Mouse (Mus musculus) layer of hippocampus, adult 18-20 months (tissue): Measurements from ENCODE around the gene Crlf1. TPM values are rescaled to one million over a fixed set of nuclear protein-coding genes. Genes with fewer than 3 reads are reported as not detected.
A peak's percentile ranks its signal among the peaks of the same experiment; 100 is the strongest.

Experiments
- DNase-seq, 2 experiments: peaks; one replicate each; pipeline ENCODE4 v3.0.0; 2022; ENCODE audit warnings: low spot score in 2 of 2
- total RNA-seq, 2 experiments: library from RNA; stranded (reverse); gene quantifications; 2 replicates each; pipeline ENCODE4 v1.2.3; 2021

Crlf1 gene
- total RNA-seq, 2 experiments from 2014 or later, result 33.1 to 38.2 TPM

GRCm38 (mm10) chr8:70517940-70518643 lies 25.1 kb downstream of the Crlf1 start:
- no peak for DNase-seq

GRCm38 (mm10) chr8:70519043-70519442 lies 26.1 kb downstream of the Crlf1 start:
- DNase-seq, result no peak

- DNase-seq, result no peak
Measured at GRCm38 (mm10) chr8:70519606-70520005, 26.6 kb downstream of the Crlf1 start.

GRCm38 (mm10) chr8:70522592-70523403 lies 29.8 kb downstream of the Crlf1 start:
- DNase-seq, result peak; percentile 94 to 97

GRCm38 (mm10) chr8:70527111-70527511 lies 34.2 kb downstream of the Crlf1 start:
- no peak for DNase-seq

GRCm38 (mm10) chr8:70527512-70528181 lies 34.7 kb downstream of the Crlf1 start, which contains the start of the genes Fkbp8 and Kxd1:
Gene Fkbp8 (plus strand): TSS chr8:70527724.
Gene Kxd1 (minus strand): TSS chr8:70527956.
- DNase-seq, result peak; percentile 97 to 100

- DNase-seq, result no peak
Measured at GRCm38 (mm10) chr8:70528182-70528797, 35.3 kb downstream of the Crlf1 start.

GRCm38 (mm10) chr8:70529299-70529698 lies 36.3 kb downstream of the Crlf1 start:
- no peak for DNase-seq

GRCm38 (mm10) chr8:70529741-70530161 lies 36.8 kb downstream of the Crlf1 start:
- no peak for DNase-seq

- DNase-seq, result no peak
Measured at GRCm38 (mm10) chr8:70530314-70530713, 37.4 kb downstream of the Crlf1 start.

- DNase-seq, result peak in 1 of 2 experiments; percentile 57
Measured at GRCm38 (mm10) chr8:70534281-70534680, 41.3 kb downstream of the Crlf1 start.

GRCm38 (mm10) chr8:70535221-70535620 lies 42.3 kb downstream of the Crlf1 start:
- no peak for DNase-seq

GRCm38 (mm10) chr8:70535701-70536100 lies 42.7 kb downstream of the Crlf1 start:
- DNase-seq, result no peak

GRCm38 (mm10) chr8:70538024-70538579 lies 45.1 kb downstream of the Crlf1 start:
- DNase-seq, result peak; percentile 43 to 57

GRCm38 (mm10) chr8:70538633-70539076 lies 45.7 kb downstream of the Crlf1 start:
- peak; percentile 99 for DNase-seq

- DNase-seq, result peak; percentile 99 to 100
Measured at GRCm38 (mm10) chr8:70539077-70539813, 46.3 kb downstream of the Crlf1 start, which contains the start of gene Ell. Gene Ell (plus strand): TSS chr8:70539457.

- no peak for DNase-seq
Measured at GRCm38 (mm10) chr8:70540013-70540506, 47.1 kb downstream of the Crlf1 start.

GRCm38 (mm10) chr8:70540507-70541071 lies 47.6 kb downstream of the Crlf1 start:
- no peak for DNase-seq

- DNase-seq, result no peak
Measured at GRCm38 (mm10) chr8:70541081-70541480, 48.1 kb downstream of the Crlf1 start.
